Mouse (Mus musculus): ENCODE measurements around the gene Spic. TPM values are rescaled to one million over a fixed set of nuclear protein-coding genes. Genes with fewer than 3 reads are reported as not detected.

Spic gene
- total RNA-seq, 2 experiments from 2014 or later, result not detected

DNA sequence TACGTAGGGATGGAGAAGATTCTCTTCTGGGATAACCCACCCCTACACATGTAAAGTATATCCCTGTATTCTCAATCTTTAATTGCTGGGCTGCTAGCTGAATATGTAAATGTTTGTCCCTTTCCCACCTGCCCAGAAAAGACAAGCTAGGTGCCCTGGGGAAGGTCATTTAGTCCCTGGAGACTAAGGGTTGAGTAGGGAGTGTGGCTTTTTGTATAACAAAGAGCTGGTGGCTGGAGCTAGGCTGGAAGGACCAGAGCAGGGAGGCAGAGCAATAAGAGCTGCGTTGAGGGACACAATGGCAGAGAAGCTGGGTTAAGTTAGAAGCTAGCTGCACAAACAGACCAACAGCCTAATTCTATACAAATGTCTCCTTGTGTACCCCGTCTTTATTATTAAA is 58.6 kb downstream of the Spic start:
- intact Hi-C loops (cut with DNase I), result no loop called here
- Histone ChIP-seq H3K27ac (no peak overlapping the region), H3K4me3 (no peak overlapping the region)
- DNase-seq, result no peak
- no peak for TF ChIP-seq CTCF (IDR thresholded peaks at IDR 0.05)

Other genes with a start within 250 kb of the Spic start
- not detected for gene Sycp3, start 225.4 kb downstream of the Spic start, total RNA-seq (2021)
- gene Chpt1, start 180.9 kb downstream of the Spic start, total RNA-seq (2021), result 100 to 1,000 TPM in 1 of 2 experiments, 10 to 100 TPM in 1; 85.2 to 129 TPM
- gene Mybpc1, start 79.9 kb downstream of the Spic start, total RNA-seq (2021), result 1,000 to 10,000 TPM in 1 of 2 experiments, 100 to 1,000 TPM in 1; 749 to 2,272 TPM
- 10 to 100 TPM; 85.3 to 99.9 TPM for gene Arl1, start 45.8 kb upstream of the Spic start, total RNA-seq (2021)
- 10 to 100 TPM; 10.8 to 13.8 TPM for gene Utp20, start 141.8 kb upstream of the Spic start, total RNA-seq (2021)
- gene Slc5a8, start 201.0 kb upstream of the Spic start, total RNA-seq (2021), result not detected